Mouse (Mus musculus) testis, adult 2 months (tissue): ENCODE data around the gene Gng7.
"Not testable (repeated sequence)": the region's sequence is repeated elsewhere in the genome, so short reads cannot be mapped to it uniquely, and the experiment has no call there.

ENCODE experiments used
- CTCF ChIP-seq: fragments of 200-500 bp; IDR thresholded peaks from 2 replicates; pipeline ENCODE4 v1.5.1; 2012; ENCODE audit warnings: low read depth, mild to moderate bottlenecking, inconsistent platforms, low read length, moderate library complexity; ENCODE audit not compliant: control insufficient read depth, insufficient read depth, insufficient replicate concordance
- POLR2A ChIP-seq: fragments of 200-500 bp; IDR thresholded peaks from 2 replicates; pipeline ENCODE4 v1.6.1; 2012; ENCODE audit warnings: low read depth, mild to moderate bottlenecking, inconsistent platforms, low read length, moderate library complexity; ENCODE audit not compliant: control insufficient read depth

DNA sequence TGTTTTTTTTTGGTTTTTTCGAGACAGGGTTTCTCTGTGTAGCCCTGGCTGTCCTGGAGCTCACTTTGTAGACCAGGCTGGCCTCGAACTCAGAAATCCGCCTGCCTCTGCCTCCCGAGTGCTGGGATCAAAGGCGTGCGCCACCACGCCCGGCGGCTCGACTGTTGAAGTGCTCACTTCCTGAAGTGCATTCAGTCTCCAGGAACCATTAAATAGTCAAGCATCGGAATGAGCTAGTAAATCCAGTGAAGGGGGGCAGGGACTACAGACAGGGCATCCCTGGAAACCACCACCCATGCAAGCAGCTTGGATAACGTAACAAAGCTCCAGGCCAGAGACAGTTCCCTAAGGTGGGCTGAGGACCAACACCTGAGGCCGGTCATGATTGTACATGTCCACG, 30.5 kb upstream of the Gng7 start:
- not testable (repeated sequence) for TF ChIP-seq POLR2A, CTCF
